Mouse (Mus musculus) limb, embryonic 14.5 days (tissue): ENCODE data around the gene Rwdd3. TPM values are rescaled to one million over a fixed set of nuclear protein-coding genes. Genes with fewer than 3 reads are reported as not detected.

Experiments used
- ATAC-seq: fragments of 200-750 bp; cut with Nextera tagmentation; 2 replicates; pipeline ENCODE4 v1.8.0; 2017; ENCODE audit warnings: low read depth, moderate number of reproducible peaks, moderate TSS enrichment; ENCODE audit not compliant: low FRiP score
- DNase-seq: peaks from one replicate; pipeline ENCODE4 v3.0.0-alpha.2; 2015; ENCODE audit warnings: low spot score
- H3K27ac ChIP-seq: fragments of 300-500 bp; sonication (generic); replicated peaks from 2 replicates; pipeline ENCODE4 v1.5.1; 2014; ENCODE audit warnings: low read depth, mild to moderate bottlenecking, low read length, moderate library complexity, mixed read lengths
- H3K27me3 ChIP-seq: fragments of 300-500 bp; sonication (generic); 2 replicates; pipeline ENCODE4 v1.6.1; 2014; ENCODE audit warnings: low read length, mixed read lengths; ENCODE audit not compliant: control insufficient read depth, insufficient read depth
- H3K36me3 ChIP-seq: fragments of 300-500 bp; sonication (generic); 2 replicates; pipeline ENCODE4 v1.6.1; 2014; ENCODE audit warnings: mild to moderate bottlenecking, low read length, moderate library complexity, mixed read lengths; ENCODE audit not compliant: control insufficient read depth, insufficient read depth
- H3K4me1 ChIP-seq: fragments of 300-500 bp; sonication (generic); 2 replicates; pipeline ENCODE4 v1.6.1; 2014; ENCODE audit warnings: antibody characterized with exemption, low read length, mixed read lengths; ENCODE audit not compliant: control insufficient read depth, insufficient read depth
- H3K4me2 ChIP-seq: fragments of 300-500 bp; sonication (generic); replicated peaks from 2 replicates; pipeline ENCODE4 v1.6.1; 2014; ENCODE audit warnings: low read depth, mild to moderate bottlenecking, low read length, moderate library complexity; ENCODE audit not compliant: severe bottlenecking
- H3K4me3 ChIP-seq: fragments of 300-500 bp; sonication (generic); replicated peaks from 2 replicates; pipeline ENCODE4 v1.5.1; 2014; ENCODE audit warnings: low read length
- H3K9ac ChIP-seq: fragments of 300-500 bp; sonication (generic); 2 replicates; pipeline ENCODE4 v1.6.1; 2014; ENCODE audit warnings: mild to moderate bottlenecking, low read depth, low read length, moderate library complexity; ENCODE audit not compliant: severe bottlenecking
- H3K9me3 ChIP-seq: fragments of 300-500 bp; sonication (generic); 2 replicates; pipeline ENCODE4 v1.6.1; 2016; ENCODE audit warnings: low read length; ENCODE audit not compliant: control insufficient read depth
- POLR2A ChIP-seq: fragments of 200-500 bp; IDR thresholded peaks from 2 replicates; pipeline ENCODE4 v1.8.0; 2012; ENCODE audit warnings: inconsistent platforms, mild to moderate bottlenecking, moderate library complexity, borderline replicate concordance; ENCODE audit not compliant: insufficient read depth, insufficient read length; ENCODE audit errors: extremely low read depth
- WGBS: fragments of 180-500 bp; shearing (Covaris S2); extraction: QIAGEN DNeasy Blood & Tissue Kit; methylation state at CpG from one replicate; pipeline ENCODE4 v1.1.7; 2014; 5-methylcytosine and 5-hydroxymethylcytosine counted together
- polyA plus RNA-seq, 2 experiments: library from polyadenylated mRNA; depleted of rRNA in 1 of 2; stranded (reverse) in 1 of 2; unstranded in 1 of 2; fragments of >200 nt; fragmentation: Nextera tagmentation in 1 of 2; extraction: Ambion mirVana in 1 of 2; gene quantifications; 2 replicates each; pipeline versions ENCODE4 v1.2.1 to v1.2.3; 2012 to 2014

Rwdd3 gene
- polyA plus RNA-seq, 2 experiments, result 7.6 to 7.7 TPM

DNA sequence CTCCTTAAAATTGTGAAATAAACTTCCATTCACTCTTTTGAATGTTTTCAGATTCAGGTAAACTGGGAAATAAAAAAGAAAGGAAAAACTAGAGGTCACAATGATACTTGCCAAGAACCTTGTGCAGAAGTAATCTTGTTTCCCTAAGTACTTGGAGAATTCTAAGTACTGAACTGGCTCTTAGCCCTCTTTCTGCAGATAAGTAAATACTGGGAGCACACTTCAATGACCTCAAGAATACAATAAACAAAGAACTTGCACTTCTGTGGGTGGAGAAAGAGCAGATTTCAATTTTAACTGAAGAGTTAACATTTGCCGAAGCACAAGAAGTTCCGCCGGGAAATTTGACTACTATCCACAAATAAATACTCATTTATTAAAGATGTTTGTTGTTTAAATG lies 15.4 kb upstream of the Rwdd3 start:
- no peak for DNase-seq
- no peak for ATAC-seq
- no peak overlapping the region for H3K4me3 ChIP-seq
- no peak for TF ChIP-seq POLR2A
- no peaks in the 10 kb centered on the region for H3K27me3 ChIP-seq
- 92% methylated on average over 3 of the region's 3 CpGs for WGBS
- no peak overlapping the region for H3K4me2 ChIP-seq
- no peaks in the 10 kb centered on the region for H3K4me1 ChIP-seq
- H3K27ac ChIP-seq, result no peak overlapping the region
- H3K36me3 ChIP-seq, result no peaks in the 10 kb centered on the region
- no peak overlapping the region for H3K9ac ChIP-seq
- no peaks in the 10 kb centered on the region for H3K9me3 ChIP-seq

DNA sequence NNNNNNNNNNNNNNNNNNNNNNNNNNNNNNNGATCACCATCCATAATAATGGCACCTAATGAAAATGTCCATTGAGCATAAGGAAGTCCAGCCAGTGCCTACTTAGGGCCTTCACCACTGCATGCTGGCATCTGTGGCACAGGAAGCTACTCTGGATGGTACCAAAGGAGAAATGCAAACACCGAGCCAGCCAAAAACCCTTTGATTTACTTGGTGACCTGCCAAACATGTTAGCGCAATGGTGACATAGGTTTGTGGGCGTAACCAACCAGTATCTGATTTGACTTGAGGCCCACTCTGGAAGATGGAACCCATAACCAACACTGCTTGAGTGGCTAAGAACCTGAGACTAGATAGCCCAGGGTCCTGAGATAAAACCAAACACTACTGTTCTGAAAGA lies 13.7 kb upstream of the Rwdd3 start:
- Histone ChIP-seq H3K27me3 (no peaks in the 10 kb centered on the region), H3K4me2 (no peak overlapping the region), H3K36me3 (no peaks in the 10 kb centered on the region), H3K27ac (no peak overlapping the region), H3K9me3 (no peaks in the 10 kb centered on the region), H3K4me1 (no peaks in the 10 kb centered on the region), H3K4me3 (no peak overlapping the region), H3K9ac (no peak overlapping the region)
- TF ChIP-seq POLR2A, result no peak
- ATAC-seq (no peak), DNase-seq (no peak)
- 93% methylated on average over 3 of the region's 3 CpGs for WGBS

DNA sequence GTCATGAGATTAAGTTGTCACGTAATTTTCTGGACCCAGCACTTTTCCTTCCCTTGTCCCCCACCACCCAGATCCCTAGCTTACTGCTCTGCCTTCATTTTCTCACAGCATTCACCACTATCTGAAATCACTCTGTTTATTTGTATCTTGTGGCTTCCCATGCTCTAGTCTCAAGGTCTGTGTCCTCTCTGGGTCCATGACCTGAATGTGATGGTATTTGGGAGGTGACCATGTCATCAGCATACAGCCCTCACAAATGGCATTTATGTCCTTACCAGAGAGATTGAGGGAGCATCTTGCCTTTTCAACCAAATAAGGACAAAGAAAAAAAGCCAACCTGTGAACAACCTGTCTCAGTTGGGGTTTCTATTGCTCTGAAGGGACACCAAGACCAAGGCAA lies 4.5 kb upstream of the Rwdd3 start:
- no peaks in the 10 kb centered on the region for H3K36me3 ChIP-seq
- H3K9me3 ChIP-seq, result no peaks in the 10 kb centered on the region
- ATAC-seq, result no peak
- no peak overlapping the region for H3K9ac ChIP-seq
- no peak for DNase-seq
- H3K4me3 ChIP-seq, result no peak overlapping the region
- H3K27me3 ChIP-seq, result no peaks in the 10 kb centered on the region
- H3K4me2 ChIP-seq, result no peak overlapping the region
- no peaks in the 10 kb centered on the region for H3K4me1 ChIP-seq
- WGBS, result 95% methylated on average over 1 of the region's 1 CpGs
- no peak overlapping the region for H3K27ac ChIP-seq
- no peak for TF ChIP-seq POLR2A

DNA sequence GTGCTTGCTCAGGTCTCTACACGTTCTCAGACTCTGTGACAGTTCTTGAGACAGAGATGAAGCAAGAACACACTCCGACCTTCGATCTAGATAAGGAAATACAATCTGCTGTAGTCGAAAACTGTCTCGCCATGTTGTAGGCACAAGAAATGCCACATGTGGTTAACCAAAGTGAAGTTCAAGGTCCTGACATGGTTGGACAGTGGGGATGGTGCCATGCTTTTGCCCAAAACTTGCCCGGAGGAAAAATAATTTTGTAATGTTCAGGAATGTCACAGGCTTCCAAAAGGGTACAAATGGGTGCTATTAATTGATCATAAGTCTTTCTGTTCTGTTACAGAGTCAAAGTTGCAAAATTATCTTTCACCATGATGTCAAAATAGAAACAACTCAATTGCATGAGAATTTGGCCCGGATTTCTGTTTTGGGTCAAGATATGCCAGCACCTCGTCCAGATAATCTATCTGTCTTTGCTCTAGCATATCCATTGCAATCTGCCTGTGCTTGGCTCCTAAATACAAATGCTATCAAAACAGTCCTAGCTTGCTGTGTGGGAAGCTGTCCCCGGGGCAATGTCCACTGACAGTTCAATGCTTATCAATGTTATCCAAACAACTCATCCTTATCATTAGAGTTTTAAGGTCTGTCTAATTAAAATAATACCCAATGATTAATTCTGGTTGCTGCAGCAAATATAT lies 2.9 kb upstream of the Rwdd3 start:
- Histone ChIP-seq H3K4me1 (no peaks in the 10 kb centered on the region), H3K9me3 (no peaks in the 10 kb centered on the region), H3K27me3 (no peaks in the 10 kb centered on the region), H3K9ac (no peak overlapping the region), H3K36me3 (no peaks in the 10 kb centered on the region), H3K4me2 (no peak overlapping the region), H3K27ac (no peak overlapping the region), H3K4me3 (no peak overlapping the region)
- 75% methylated on average over 9 of the region's 9 CpGs for WGBS
- no peak for TF ChIP-seq POLR2A
- DNase-seq (no peak), ATAC-seq (no peak)

DNA sequence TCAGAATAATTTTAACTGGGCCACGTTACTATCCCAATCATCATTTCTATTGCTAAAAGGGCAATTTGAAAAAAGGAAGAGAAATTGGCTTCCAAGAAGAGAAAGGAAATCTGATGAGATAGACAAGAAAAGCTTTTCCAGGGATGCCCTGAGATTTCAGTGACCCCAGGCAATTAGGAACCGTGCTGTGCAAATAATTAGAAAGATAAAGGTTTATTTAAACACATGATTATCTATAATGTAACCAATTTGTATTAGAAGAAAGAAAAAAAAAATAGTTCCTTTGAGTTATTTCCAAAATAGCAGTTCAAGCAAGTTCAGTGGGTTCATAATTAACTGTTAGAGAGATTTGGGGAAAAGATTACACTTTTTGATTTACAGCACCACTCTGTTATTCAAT lies 1.2 kb upstream of the Rwdd3 start:
- no peaks in the 10 kb centered on the region for H3K9me3 ChIP-seq
- no peak overlapping the region for H3K4me3 ChIP-seq
- H3K27ac ChIP-seq, result no peak overlapping the region
- ATAC-seq, result no peak
- H3K9ac ChIP-seq, result no peak overlapping the region
- no peaks in the 10 kb centered on the region for H3K36me3 ChIP-seq
- no peaks in the 10 kb centered on the region for H3K27me3 ChIP-seq
- no peaks in the 10 kb centered on the region for H3K4me1 ChIP-seq
- DNase-seq, result no peak
- TF ChIP-seq POLR2A, result no peak
- 89% methylated on average over 2 of the region's 2 CpGs for WGBS
- H3K4me2 ChIP-seq, result no peak overlapping the region
